Mouse (Mus musculus) bone marrow, adult 2 months (tissue): ENCODE data around the gene Psme4.

Experiments used
- CTCF ChIP-seq: fragments of 200-500 bp; IDR thresholded peaks from 2 replicates; pipeline ENCODE4 v1.5.1; 2011; ENCODE audit warnings: low read length, control low read depth; ENCODE audit not compliant: control insufficient read depth, insufficient read depth
- POLR2A ChIP-seq: fragments of 200-500 bp; IDR thresholded peaks from 2 replicates; pipeline ENCODE4 v1.6.1; 2011; ENCODE audit warnings: low read depth, mild to moderate bottlenecking, control low read depth, low read length, borderline replicate concordance; ENCODE audit not compliant: control insufficient read depth

GRCm38 (mm10) chr11:30872425-30872824 lies 100.9 kb downstream of the Psme4 start:
- TF ChIP-seq POLR2A (no peak), CTCF (no peak)
